23 mouse cellular contexts compared by ENCODE assay signal in genomic region chr16:54194680-54195079, GRCm38 (mm10).
DNase-seq lines count a peak whose midpoint lies in the region; ATAC-seq and TF ChIP-seq lines count a peak whose summit lies in the region.
"Had no signal": no experiment of that assay in that cellular context is flagged by ENCODE, and none has a peak within 500 bp of the region (broad histone marks: within the 10 kb centered on the region; RNA-seq: fewer than 3 reads in every experiment).

No protein-coding gene starts in this region.

- ATAC-seq in forebrain, embryonic 11.5 days (replicated peaks; ENCODE audit: low FRiP score), result 0 out of 2 replicates have a peak, but pooled peaks have one; percentile 34
- no peak for ATAC-seq in forebrain, postnatal 0 days
- ATAC-seq in forebrain, embryonic 14.5 days, result peak; percentile 49
- ATAC-seq in forebrain, embryonic 16.5 days, result peak; percentile 58
- ATAC-seq in hindbrain, embryonic 13.5 days (ENCODE audit: low FRiP score), result no peak
- ATAC-seq: activated CD4-positive, CD25-positive, alpha-beta regulatory T cell, adult 4 months; CD4-positive, CD25-positive, alpha-beta regulatory T cell, adult 4 months; Patski had no signal

- TF ChIP-seq POLR2A in brain, embryonic 14.5 days (IDR thresholded peaks at IDR 0.05; ENCODE audit: borderline replicate concordance, extremely low read depth, insufficient read depth, insufficient read length, poor library complexity, severe bottlenecking), result no peak

- no peak for TF ChIP-seq CTCF in forebrain, postnatal 0 days (IDR thresholded peaks at IDR 0.05; ENCODE audit: low read depth)
- TF ChIP-seq CTCF in brain, embryonic 14.5 days (IDR thresholded peaks at IDR 0.05; ENCODE audit: borderline replicate concordance, extremely low read depth, insufficient read depth, insufficient read length), result no peak

- no peak overlapping the region for H3K4me3 ChIP-seq in forebrain, embryonic 11.5 days (ENCODE audit: low read depth, low read length)
- no peak overlapping the region for H3K4me3 ChIP-seq in forebrain, postnatal 0 days (ENCODE audit: low read depth, low read length)
- H3K4me3 ChIP-seq in forebrain, embryonic 14.5 days (ENCODE audit: low read depth, low read length), result no peak overlapping the region
- no peak overlapping the region for H3K4me3 ChIP-seq in forebrain, embryonic 16.5 days (replicated peaks; ENCODE audit: low read length)
- H3K4me3 ChIP-seq in hindbrain, embryonic 13.5 days, result no peak overlapping the region
- H3K4me3 ChIP-seq: embryonic facial prominence, embryonic 10.5 days; embryonic facial prominence, embryonic 12.5 days had no signal

- no peak overlapping the region for H3K9ac ChIP-seq in forebrain, embryonic 11.5 days (ENCODE audit: low read length)
- no peak overlapping the region for H3K9ac ChIP-seq in forebrain, postnatal 0 days
- H3K9ac ChIP-seq in forebrain, embryonic 14.5 days (ENCODE audit: low read length), result no peak overlapping the region
- H3K9ac ChIP-seq in forebrain, embryonic 16.5 days (replicated peaks; ENCODE audit: low read depth, low read length), result no peak overlapping the region
- H3K9ac ChIP-seq in hindbrain, embryonic 13.5 days, result no peak overlapping the region
- H3K9ac ChIP-seq: embryonic facial prominence, embryonic 12.5 days had no signal

- 55% methylated on average over 2 of the region's 2 CpGs for WGBS in forebrain, embryonic 11.5 days
- 26% methylated on average over 2 of the region's 2 CpGs for WGBS in forebrain, postnatal 0 days
- 17% methylated on average over 2 of the region's 2 CpGs for WGBS in forebrain, embryonic 14.5 days
- 16% methylated on average over 2 of the region's 2 CpGs for WGBS in forebrain, embryonic 16.5 days
- 52% methylated on average over 2 of the region's 2 CpGs for WGBS in hindbrain, embryonic 13.5 days

- no peak for DNase-seq in forebrain, embryonic 11.5 days (ENCODE audit: low spot score)
- DNase-seq in forebrain, postnatal 0 days, result no peak
- DNase-seq in brain, embryonic 14.5 days (ENCODE audit: low read depth), result peak; percentile 79
- peak; percentile 76 for DNase-seq in forebrain, embryonic 14.5 days (ENCODE audit: low spot score)
- DNase-seq in layer of hippocampus, adult 8-10 months (ENCODE audit: low spot score in 2 of 2), result no peak
- DNase-seq: adrenal gland, adult 8-10 months; adrenal gland, postnatal 14 days; adrenal gland, postnatal 36 days; B cell, adult 2 months; cerebellum, adult 11-12 months; cerebellum, adult 2 months; cerebellum, adult 9-10 months; cerebellum, postnatal 10 days; cerebellum, postnatal 25 days had no signal

- no peaks in the 10 kb centered on the region for H3K27me3 ChIP-seq in forebrain, embryonic 11.5 days (ENCODE audit: control insufficient read depth, insufficient read depth, low read length)
- no peaks in the 10 kb centered on the region for H3K27me3 ChIP-seq in forebrain, postnatal 0 days (ENCODE audit: insufficient read depth, low read length)
- H3K27me3 ChIP-seq in forebrain, embryonic 14.5 days (replicated peaks; ENCODE audit: control insufficient read depth, insufficient read depth, low read length), result no peaks in the 10 kb centered on the region
- H3K27me3 ChIP-seq in forebrain, embryonic 16.5 days (replicated peaks; ENCODE audit: control insufficient read depth, insufficient read depth, low read length), result no peaks in the 10 kb centered on the region
- H3K27me3 ChIP-seq in hindbrain, embryonic 13.5 days, result no peaks in the 10 kb centered on the region
- H3K27me3 ChIP-seq: CH12.LX; embryonic facial prominence, embryonic 12.5 days; Patski had no signal

- H3K4me1 ChIP-seq in forebrain, embryonic 11.5 days (replicated peaks; ENCODE audit: control insufficient read depth, insufficient read depth, low read length), result no peaks in the 10 kb centered on the region
- no peaks in the 10 kb centered on the region for H3K4me1 ChIP-seq in forebrain, postnatal 0 days (ENCODE audit: insufficient read depth)
- no peaks in the 10 kb centered on the region for H3K4me1 ChIP-seq in forebrain, embryonic 14.5 days (ENCODE audit: control insufficient read depth, insufficient read depth, low read length)
- 0 out of 2 replicates have a peak, but pooled peaks cover 2% of the 10 kb centered on the region for H3K4me1 ChIP-seq in forebrain, embryonic 16.5 days (replicated peaks; ENCODE audit: control insufficient read depth, insufficient read depth, low read length)
- no peaks in the 10 kb centered on the region for H3K4me1 ChIP-seq in hindbrain, embryonic 13.5 days (replicated peaks)
- H3K4me1 ChIP-seq: embryonic facial prominence, embryonic 10.5 days; embryonic facial prominence, embryonic 12.5 days had no signal

- H3K36me3 ChIP-seq in forebrain, embryonic 11.5 days (ENCODE audit: control insufficient read depth, insufficient read depth, low read length), result no peaks in the 10 kb centered on the region
- no peaks in the 10 kb centered on the region for H3K36me3 ChIP-seq in forebrain, postnatal 0 days (ENCODE audit: insufficient read depth)
- H3K36me3 ChIP-seq in forebrain, embryonic 14.5 days (ENCODE audit: control insufficient read depth, insufficient read depth, low read length), result no peaks in the 10 kb centered on the region
- H3K36me3 ChIP-seq in forebrain, embryonic 16.5 days (ENCODE audit: control insufficient read depth, insufficient read depth), result no peaks in the 10 kb centered on the region
- H3K36me3 ChIP-seq in hindbrain, embryonic 13.5 days, result no peaks in the 10 kb centered on the region
- H3K36me3 ChIP-seq: embryonic facial prominence, embryonic 10.5 days; embryonic facial prominence, embryonic 12.5 days; G1E had no signal

- H3K4me2 ChIP-seq in forebrain, embryonic 11.5 days (ENCODE audit: low read depth, low read length, severe bottlenecking), result no peak overlapping the region
- H3K4me2 ChIP-seq in forebrain, postnatal 0 days (ENCODE audit: low read depth), result no peak overlapping the region
- no peak overlapping the region for H3K4me2 ChIP-seq in forebrain, embryonic 14.5 days (ENCODE audit: low read length)
- no peak overlapping the region for H3K4me2 ChIP-seq in forebrain, embryonic 16.5 days (ENCODE audit: low read length)
- no peak overlapping the region for H3K4me2 ChIP-seq in hindbrain, embryonic 13.5 days
- H3K4me2 ChIP-seq: embryonic facial prominence, embryonic 12.5 days had no signal

- no peak overlapping the region for H3K27ac ChIP-seq in forebrain, embryonic 11.5 days (ENCODE audit: low read depth, low read length)
- H3K27ac ChIP-seq in forebrain, postnatal 0 days (ENCODE audit: low read depth, low read length), result no peak overlapping the region
- no peak overlapping the region for H3K27ac ChIP-seq in forebrain, embryonic 14.5 days (ENCODE audit: low read depth, low read length)
- H3K27ac ChIP-seq in forebrain, embryonic 16.5 days (ENCODE audit: low read length), result no peak overlapping the region
- H3K27ac ChIP-seq in hindbrain, embryonic 13.5 days, result no peak overlapping the region
- H3K27ac ChIP-seq: embryonic facial prominence, embryonic 10.5 days; embryonic facial prominence, embryonic 12.5 days had no signal

- no peaks in the 10 kb centered on the region for H3K9me3 ChIP-seq in forebrain, embryonic 11.5 days (ENCODE audit: control insufficient read depth, low read length)
- H3K9me3 ChIP-seq in forebrain, postnatal 0 days (ENCODE audit: low read length), result no peaks in the 10 kb centered on the region
- H3K9me3 ChIP-seq in forebrain, embryonic 14.5 days (replicated peaks; ENCODE audit: control insufficient read depth, low read length), result no peaks in the 10 kb centered on the region
- H3K9me3 ChIP-seq in forebrain, embryonic 16.5 days (ENCODE audit: control insufficient read depth, low read length), result no peaks in the 10 kb centered on the region
- no peaks in the 10 kb centered on the region for H3K9me3 ChIP-seq in hindbrain, embryonic 13.5 days
- H3K9me3 ChIP-seq: embryonic facial prominence, embryonic 10.5 days; embryonic facial prominence, embryonic 12.5 days; G1E had no signal

Comparison
In these comparisons a context has a peak if more than half of its experiments do, and no peak if none do; other contexts are left out.
1. ATAC-seq: peak in forebrain, embryonic 11.5 days (single experiment), forebrain, embryonic 14.5 days (single experiment) and forebrain, embryonic 16.5 days (single experiment); none in forebrain, postnatal 0 days (single experiment) and hindbrain, embryonic 13.5 days (single experiment).
2. DNase-seq: peak in brain, embryonic 14.5 days (single experiment) and forebrain, embryonic 14.5 days (single experiment); none in forebrain, embryonic 11.5 days (single experiment), forebrain, postnatal 0 days (single experiment) and layer of hippocampus, adult 8-10 months (0 of 2).